Mouse (Mus musculus) forebrain, embryonic 12.5 days (tissue): ENCODE measurements at regions not wholly inside any gene's neighbourhood (a gene's known extent, or its start where the extent isn't known, plus 50 kb on each side); places are given as distances from the start of the nearest gene placed in this dataset.
A peak's percentile ranks its signal among the peaks of the same experiment; 100 is the strongest.

Source experiments
- ATAC-seq: fragments of 200-750 bp; cut with Nextera tagmentation; 2 replicates; pipeline ENCODE4 v1.8.0; 2017; ENCODE audit warnings: moderate TSS enrichment; ENCODE audit not compliant: low FRiP score
- H3K27ac ChIP-seq: fragments of 300-500 bp; sonication (generic); 2 replicates; pipeline ENCODE4 v1.5.1; 2016; ENCODE audit warnings: mild to moderate bottlenecking
- H3K27me3 ChIP-seq: fragments of 300-500 bp; sonication (generic); 2 replicates; pipeline ENCODE4 v1.6.1; 2016; ENCODE audit warnings: mild to moderate bottlenecking
- H3K36me3 ChIP-seq: fragments of 300-500 bp; sonication (generic); replicated peaks from 2 replicates; pipeline ENCODE4 v1.6.1; 2016; ENCODE audit warnings: mild to moderate bottlenecking
- H3K4me1 ChIP-seq: fragments of 300-500 bp; sonication (generic); 2 replicates; pipeline ENCODE4 v1.6.1; 2016
- H3K4me2 ChIP-seq: fragments of 300-500 bp; sonication (generic); 2 replicates; pipeline ENCODE4 v1.6.1; 2016; ENCODE audit warnings: mild to moderate bottlenecking, moderate library complexity
- H3K4me3 ChIP-seq: fragments of 300-500 bp; sonication (generic); replicated peaks from 2 replicates; pipeline ENCODE4 v1.5.1; 2016; ENCODE audit warnings: mild to moderate bottlenecking
- H3K9ac ChIP-seq: fragments of 300-500 bp; sonication (generic); 2 replicates; pipeline ENCODE4 v1.6.1; 2016; ENCODE audit warnings: mild to moderate bottlenecking
- H3K9me3 ChIP-seq: fragments of 300-500 bp; sonication (generic); 2 replicates; pipeline ENCODE4 v1.6.1; 2016
- WGBS: fragments of 180-500 bp; shearing (Covaris S2); methylation state at CpG from one replicate; pipeline ENCODE4 v1.1.7; 2016; 5-methylcytosine and 5-hydroxymethylcytosine counted together

DNA sequence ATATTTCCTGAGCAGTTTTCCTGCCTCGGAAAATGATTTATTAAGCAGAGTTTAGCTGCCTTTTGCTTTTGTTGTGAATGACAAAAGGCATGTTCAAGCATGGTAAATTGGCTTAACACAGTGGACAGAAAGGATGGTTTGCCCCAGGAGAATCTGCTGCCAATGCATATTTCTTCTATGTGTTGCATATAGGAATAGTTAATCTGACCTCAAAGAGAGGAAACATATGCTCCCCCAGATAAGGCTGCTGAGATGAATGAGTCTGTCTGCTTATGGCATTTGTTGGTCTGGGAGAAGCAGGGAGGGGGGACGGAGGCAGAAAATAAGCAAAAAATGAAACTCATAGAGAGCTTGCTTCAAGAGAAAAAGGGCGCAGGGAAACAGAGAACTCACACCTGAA lies 638.9 kb downstream of the Stpg2 start:
- Histone ChIP-seq H3K9ac (no peak overlapping the region), H3K4me3 (no peak overlapping the region), H3K27ac (no peak overlapping the region), H3K36me3 (no peaks in the 10 kb centered on the region), H3K4me1 (no peaks in the 10 kb centered on the region; the same call in 1 of the 2 replicates), H3K9me3 (no peaks in the 10 kb centered on the region), H3K4me2 (no peak overlapping the region), H3K27me3 (no peaks in the 10 kb centered on the region)
- WGBS, result 63% methylated on average over 3 of the region's 3 CpGs
- no peak for ATAC-seq

DNA sequence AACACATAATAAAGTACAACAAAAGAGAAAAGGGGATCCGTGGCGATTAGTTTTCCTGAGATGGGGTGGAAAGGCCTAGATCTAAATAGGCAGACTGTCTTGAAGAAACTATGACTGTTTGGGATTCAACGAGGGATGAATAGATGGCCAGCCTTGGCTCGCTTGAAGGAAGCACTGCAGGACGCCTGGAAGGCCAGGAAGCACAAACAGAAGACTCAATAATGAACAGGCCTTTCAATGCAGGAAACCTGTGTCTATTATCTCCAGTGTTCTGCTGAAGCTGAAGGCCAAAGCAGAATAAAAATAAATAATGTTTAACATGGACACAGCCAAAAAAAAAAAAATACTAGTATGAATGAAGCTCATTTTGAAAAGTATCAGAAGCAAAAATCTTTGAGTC lies 642.3 kb downstream of the Stpg2 start:
- Histone ChIP-seq H3K4me3 (no peak overlapping the region), H3K9ac (no peak overlapping the region), H3K9me3 (no peaks in the 10 kb centered on the region), H3K4me1 (no peaks in the 10 kb centered on the region; the same call in 1 of the 2 replicates), H3K27me3 (no peaks in the 10 kb centered on the region), H3K4me2 (no peak overlapping the region), H3K27ac (no peak overlapping the region), H3K36me3 (no peaks in the 10 kb centered on the region)
- WGBS, result 26% methylated on average over 5 of the region's 5 CpGs
- no peak for ATAC-seq

DNA sequence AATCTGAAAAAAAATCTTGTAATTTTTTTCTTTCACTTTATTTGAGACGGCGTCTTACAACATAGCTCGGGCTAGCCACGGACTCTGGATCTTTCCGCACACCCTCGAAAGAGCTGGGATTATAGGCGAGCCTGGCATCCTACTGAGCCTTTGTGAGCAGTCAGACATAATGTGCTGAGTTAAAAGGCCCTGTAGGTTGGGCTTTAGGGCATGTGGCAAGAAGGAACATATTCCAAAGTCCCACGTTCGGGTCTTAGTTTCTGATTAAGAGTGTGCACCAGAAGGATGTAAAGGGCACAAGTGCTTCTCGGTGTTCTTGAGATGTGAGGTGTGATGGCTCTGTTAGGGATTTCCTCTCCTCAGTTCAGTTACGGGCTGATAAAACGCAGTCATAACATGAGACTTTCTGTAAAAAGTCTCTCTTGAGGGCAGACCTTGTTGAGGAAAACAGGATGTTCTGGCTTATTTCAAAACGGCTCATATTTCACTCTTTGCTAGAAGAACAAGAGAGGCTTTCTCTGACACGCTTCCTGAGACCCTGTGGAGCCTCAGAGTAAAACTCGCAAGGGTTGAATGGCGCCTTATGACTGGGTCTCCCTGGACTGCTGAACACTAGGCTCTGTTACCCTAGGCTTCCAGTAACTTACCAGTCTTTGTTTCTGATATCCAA lies 654.6 kb downstream of the Stpg2 start:
- no peak overlapping the region for H3K9ac ChIP-seq
- 49% methylated on average over 16 of the region's 16 CpGs for WGBS
- H3K9me3 ChIP-seq, result no peaks in the 10 kb centered on the region
- H3K4me2 ChIP-seq, result 0 out of 2 replicates have a peak overlapping the region, but pooled peaks have one; percentile 24
- H3K4me3 ChIP-seq, result no peak overlapping the region
- H3K4me1 ChIP-seq, result peaks cover 21% of the 10 kb centered on the region
- H3K36me3 ChIP-seq, result no peaks in the 10 kb centered on the region
- H3K27me3 ChIP-seq, result 0 out of 2 replicates have a peak, but pooled peaks cover 2% of the 10 kb centered on the region
- peak overlapping the region; percentile 48; the same call in 1 of the 2 replicates for H3K27ac ChIP-seq
- ATAC-seq, result peak; percentile 25; the same call in 1 of the 2 replicates

DNA sequence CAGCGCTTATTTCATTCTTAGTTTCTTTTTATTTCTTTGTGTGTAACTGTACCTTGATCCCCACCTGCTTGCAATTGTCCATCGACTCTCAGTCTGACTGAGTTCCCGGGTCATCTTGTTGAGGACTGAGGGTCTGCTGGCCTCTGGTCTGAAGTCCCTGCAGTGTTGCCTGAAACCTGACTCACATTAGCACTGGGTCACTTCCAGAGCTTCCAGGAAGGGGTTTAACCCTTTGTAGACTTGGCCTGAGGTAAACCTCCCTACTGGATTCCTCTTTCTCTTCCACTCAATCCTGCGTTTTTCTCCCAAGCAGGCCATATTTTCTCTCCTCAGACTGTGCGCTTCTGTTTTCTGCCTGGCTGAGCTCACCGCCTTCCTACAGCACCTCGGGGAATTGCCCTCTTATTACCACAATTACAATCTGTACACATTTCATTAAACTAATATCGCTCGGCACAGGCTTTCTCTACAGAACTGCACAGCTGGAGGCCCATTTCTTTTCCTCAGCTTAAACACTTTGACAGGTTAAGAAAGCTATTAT lies 655.4 kb downstream of the Stpg2 start:
- Histone ChIP-seq H3K27me3 (0 out of 2 replicates have a peak, but pooled peaks cover 2% of the 10 kb centered on the region), H3K9ac (no peak overlapping the region), H3K27ac (peak overlapping the region; percentile 59), H3K4me2 (peak overlapping the region; percentile 24), H3K36me3 (no peaks in the 10 kb centered on the region), H3K4me1 (peaks cover 21% of the 10 kb centered on the region), H3K4me3 (no peak overlapping the region), H3K9me3 (no peaks in the 10 kb centered on the region)
- 19% methylated on average over 9 of the region's 9 CpGs for WGBS
- peak; percentile 87 for ATAC-seq

DNA sequence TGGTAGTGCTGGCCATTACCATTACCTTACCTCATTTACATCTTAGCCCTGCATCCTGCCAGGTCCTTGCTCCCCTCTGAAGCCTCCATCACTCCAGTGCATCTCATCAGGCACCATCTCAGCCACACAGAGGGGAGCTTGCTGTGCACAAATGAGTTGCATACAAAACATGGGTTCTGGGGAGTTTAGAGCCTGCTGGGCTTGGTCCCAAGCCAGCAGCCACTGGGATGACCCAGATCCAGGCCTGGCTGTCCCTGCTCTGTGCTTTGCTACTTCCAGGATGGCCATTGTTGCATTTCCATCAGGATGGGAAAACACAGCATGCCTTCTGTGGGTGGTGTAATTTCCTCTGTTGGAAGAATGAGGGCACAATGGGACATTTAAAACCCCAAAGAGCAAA lies 660.8 kb downstream of the Stpg2 start:
- no peak overlapping the region for H3K4me3 ChIP-seq
- H3K9ac ChIP-seq, result no peak overlapping the region
- peak; percentile 47; the same call in 1 of the 2 replicates for ATAC-seq
- no peak overlapping the region for H3K4me2 ChIP-seq
- peaks cover 10% of the 10 kb centered on the region; the same call in 1 of the 2 replicates for H3K4me1 ChIP-seq
- no peak overlapping the region for H3K27ac ChIP-seq
- H3K36me3 ChIP-seq, result no peaks in the 10 kb centered on the region
- no peaks in the 10 kb centered on the region for H3K27me3 ChIP-seq
- no peaks in the 10 kb centered on the region for H3K9me3 ChIP-seq

DNA sequence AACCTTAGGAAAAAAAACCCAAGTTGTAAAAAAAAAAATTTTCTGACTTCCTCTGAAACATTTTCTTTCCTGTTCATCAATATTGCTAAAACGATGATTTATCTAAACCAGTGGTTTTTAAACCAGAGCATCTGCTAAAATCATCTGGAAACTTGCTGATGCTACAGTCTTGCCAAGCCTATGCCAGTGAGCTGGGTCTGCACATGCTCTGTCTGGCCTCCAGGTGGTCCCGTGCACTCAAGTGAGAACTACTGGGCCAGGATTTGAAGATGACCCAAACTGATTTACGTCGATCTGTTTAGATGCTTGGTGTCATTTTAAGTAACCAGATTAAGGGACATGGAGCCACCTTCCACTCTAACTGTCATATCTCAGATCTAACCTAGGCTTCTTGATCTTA lies 661.5 kb downstream of the Stpg2 start:
- peaks cover 5% of the 10 kb centered on the region; the same call in 1 of the 2 replicates for H3K4me1 ChIP-seq
- no peaks in the 10 kb centered on the region for H3K27me3 ChIP-seq
- no peak overlapping the region for H3K27ac ChIP-seq
- no peak overlapping the region for H3K9ac ChIP-seq
- peak; percentile 54; the same call in 1 of the 2 replicates for ATAC-seq
- H3K9me3 ChIP-seq, result no peaks in the 10 kb centered on the region
- 84% methylated on average over 4 of the region's 4 CpGs for WGBS
- no peak overlapping the region for H3K4me3 ChIP-seq
- H3K4me2 ChIP-seq, result no peak overlapping the region
- no peaks in the 10 kb centered on the region for H3K36me3 ChIP-seq

DNA sequence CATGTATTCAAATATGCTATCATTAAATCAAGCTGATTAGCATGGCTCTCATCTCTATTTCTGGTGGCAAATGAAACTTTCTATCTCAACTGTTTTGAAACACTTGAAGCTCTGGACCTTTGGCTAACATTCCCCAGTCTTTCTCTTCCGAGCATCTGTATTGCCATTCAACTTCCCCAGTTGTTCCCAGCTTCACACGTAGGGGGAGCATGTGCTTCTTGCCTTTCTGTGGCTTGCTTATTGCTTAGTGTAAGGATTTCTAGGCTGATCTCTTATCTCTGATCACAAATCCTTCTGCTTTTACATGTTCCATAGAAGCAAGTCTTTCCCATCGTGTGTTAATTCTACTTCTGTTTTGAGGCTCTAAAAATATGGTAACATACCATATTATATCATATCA lies 662.0 kb downstream of the Stpg2 start:
- WGBS, result 75% methylated on average over 3 of the region's 3 CpGs
- H3K9me3 ChIP-seq, result no peaks in the 10 kb centered on the region

DNA sequence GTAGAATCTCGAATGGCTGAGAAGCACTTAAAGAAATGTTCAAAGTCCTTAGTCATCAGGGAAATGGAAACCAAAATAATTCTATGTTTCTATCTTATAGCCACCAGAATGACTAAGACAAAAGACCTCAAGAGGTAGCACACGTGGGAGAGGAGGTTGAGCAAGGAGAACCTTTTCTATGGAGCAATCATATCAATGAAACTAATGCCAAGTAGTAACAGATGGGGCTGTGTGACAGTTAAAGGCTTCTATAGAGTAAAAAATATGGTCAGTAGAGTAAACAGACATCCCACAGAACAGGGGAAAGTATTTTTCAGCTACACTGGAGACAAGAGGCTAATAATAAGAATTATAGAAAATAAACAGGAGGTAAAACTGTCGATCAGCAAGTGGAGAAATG lies 664.3 kb downstream of the Stpg2 start:
- H3K4me1 ChIP-seq, result peaks cover 5% of the 10 kb centered on the region; the same call in 1 of the 2 replicates
- no peak overlapping the region for H3K27ac ChIP-seq
- no peak for ATAC-seq
- WGBS, result 85% methylated on average over 3 of the region's 3 CpGs
- H3K4me2 ChIP-seq, result no peak overlapping the region
- no peaks in the 10 kb centered on the region for H3K9me3 ChIP-seq
- H3K36me3 ChIP-seq, result no peaks in the 10 kb centered on the region
- H3K9ac ChIP-seq, result no peak overlapping the region
- no peaks in the 10 kb centered on the region for H3K27me3 ChIP-seq
- no peak overlapping the region for H3K4me3 ChIP-seq

More for the DNA sequence above, 662.0 kb downstream of the Stpg2 start:
- Histone ChIP-seq H3K4me1 (peaks cover 5% of the 10 kb centered on the region; the same call in 1 of the 2 replicates), H3K27me3 (no peaks in the 10 kb centered on the region), H3K4me2 (no peak overlapping the region), H3K27ac (no peak overlapping the region), H3K4me3 (no peak overlapping the region), H3K36me3 (no peaks in the 10 kb centered on the region), H3K9ac (no peak overlapping the region)
- no peak for ATAC-seq

DNA sequence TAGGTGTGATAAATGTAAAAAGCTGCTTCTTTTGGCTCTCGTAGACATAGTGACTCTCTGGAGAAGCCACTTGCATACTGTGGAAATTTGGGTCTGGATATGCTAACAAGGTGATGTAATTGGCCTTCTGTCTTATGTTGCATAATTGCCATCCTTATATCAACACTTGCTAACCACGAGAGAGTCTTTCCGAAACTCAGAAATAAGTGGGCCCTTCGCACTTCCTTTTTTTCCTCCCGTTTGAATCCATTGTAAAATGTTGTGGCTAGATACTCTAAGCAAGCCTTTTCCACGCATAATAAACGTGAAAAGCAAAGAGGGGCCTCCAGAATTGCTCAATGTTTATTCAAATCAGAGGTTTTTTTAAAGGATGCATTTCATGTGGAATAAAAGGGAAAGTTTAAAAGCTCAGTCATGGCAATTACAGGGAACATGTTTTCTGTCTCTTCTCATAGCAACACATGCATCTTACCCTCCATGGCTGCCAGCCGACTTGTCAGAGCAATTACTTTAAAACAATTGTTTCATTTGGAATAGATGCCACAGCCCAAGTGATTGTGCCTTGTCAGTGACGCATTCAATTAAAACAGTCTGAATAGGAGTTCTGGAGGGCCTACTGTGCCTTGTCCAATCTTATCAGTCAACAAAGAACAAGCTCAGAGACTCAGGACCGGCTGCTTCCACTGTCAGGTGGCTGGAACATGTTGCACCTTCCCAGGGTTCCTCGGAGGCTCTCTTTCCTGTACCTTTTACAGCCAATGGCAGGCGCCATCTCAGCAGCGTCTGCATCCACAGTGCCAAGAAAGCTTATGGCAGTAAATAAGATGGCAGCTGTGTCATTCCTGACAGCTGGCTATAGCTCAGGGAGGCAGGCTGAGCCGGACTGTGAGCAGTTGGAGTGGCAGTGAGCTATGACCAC lies 680.7 kb downstream of the Stpg2 start:
- Histone ChIP-seq H3K9me3 (no peaks in the 10 kb centered on the region), H3K4me2 (peak overlapping the region; percentile 25; the same call in 1 of the 2 replicates), H3K9ac (no peak overlapping the region), H3K36me3 (no peaks in the 10 kb centered on the region), H3K4me1 (peaks cover 11% of the 10 kb centered on the region), H3K27ac (peak overlapping the region; percentile 44; the same call in 1 of the 2 replicates), H3K27me3 (no peaks in the 10 kb centered on the region), H3K4me3 (no peak overlapping the region)
- ATAC-seq, result peak; percentile 89
- WGBS, result 22% methylated on average over 14 of the region's 14 CpGs

DNA sequence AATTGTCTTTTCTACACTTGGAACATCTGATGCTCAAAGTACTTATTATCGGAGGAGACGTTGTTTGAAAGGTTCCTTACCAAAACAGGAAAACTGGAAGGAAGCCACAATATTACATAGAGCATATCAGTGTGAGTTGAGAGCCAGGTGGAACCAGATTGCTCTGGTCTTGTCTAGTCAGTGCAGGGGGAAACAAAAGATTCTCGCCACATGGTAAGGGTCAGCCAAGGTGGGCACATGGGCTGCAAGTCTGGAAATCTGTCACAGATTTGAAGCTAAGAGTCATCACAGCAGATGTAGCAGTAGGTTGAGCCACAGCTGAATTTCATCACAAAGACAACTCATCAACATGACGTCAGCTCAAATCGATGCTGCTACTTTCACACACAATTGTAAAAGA lies 681.8 kb downstream of the Stpg2 start:
- Histone ChIP-seq H3K9ac (no peak overlapping the region), H3K36me3 (no peaks in the 10 kb centered on the region), H3K9me3 (no peaks in the 10 kb centered on the region), H3K27me3 (no peaks in the 10 kb centered on the region), H3K4me2 (no peak overlapping the region), H3K4me1 (peaks cover 11% of the 10 kb centered on the region), H3K4me3 (no peak overlapping the region), H3K27ac (no peak overlapping the region)
- WGBS, result 86% methylated on average over 5 of the region's 5 CpGs
- ATAC-seq, result peak; percentile 33; the same call in 1 of the 2 replicates

DNA sequence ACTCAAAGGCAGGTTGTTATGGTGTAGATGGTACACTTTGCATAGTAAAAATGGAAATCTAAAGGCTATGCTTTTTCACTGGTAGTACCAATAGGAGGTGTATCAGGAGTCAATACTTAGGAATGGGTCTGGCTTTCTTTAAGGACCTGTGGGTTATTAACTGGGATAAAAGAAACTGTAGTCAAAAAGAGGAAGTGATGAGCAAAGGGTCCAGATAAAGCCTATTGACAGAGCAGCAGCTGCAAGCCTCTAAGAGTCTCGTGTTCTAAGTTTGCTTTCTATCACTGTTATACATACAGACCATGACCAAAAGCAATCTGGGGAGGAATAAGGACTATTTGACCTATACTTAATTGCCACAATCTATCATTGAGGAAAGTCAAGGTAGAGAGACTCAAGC lies 683.0 kb downstream of the Stpg2 start:
- Histone ChIP-seq H3K4me2 (no peak overlapping the region), H3K27me3 (no peaks in the 10 kb centered on the region), H3K27ac (no peak overlapping the region), H3K4me3 (no peak overlapping the region), H3K4me1 (peaks cover 11% of the 10 kb centered on the region), H3K36me3 (no peaks in the 10 kb centered on the region), H3K9me3 (no peaks in the 10 kb centered on the region), H3K9ac (no peak overlapping the region)
- no peak for ATAC-seq
- WGBS, result 91% methylated on average over 1 of the region's 1 CpGs

DNA sequence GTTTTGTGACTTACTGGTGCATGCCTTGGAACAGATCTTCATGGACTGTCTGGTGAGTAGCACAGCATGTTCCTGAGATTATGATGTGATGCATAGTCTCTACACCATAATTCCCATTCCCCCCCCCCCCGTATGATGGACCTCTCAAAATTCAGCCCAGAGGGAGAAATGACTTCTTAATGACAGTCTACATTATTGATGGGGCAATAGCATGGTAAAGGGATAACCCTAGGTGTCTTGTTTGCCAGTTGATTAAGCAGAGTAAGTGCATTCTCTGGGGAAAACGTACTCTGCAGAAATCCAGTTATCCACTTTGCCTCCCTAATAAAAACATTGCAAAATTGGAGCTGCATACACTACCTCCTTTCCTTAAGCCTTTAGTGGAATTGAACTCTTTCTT lies 684.7 kb downstream of the Stpg2 start:
- 87% methylated on average over 2 of the region's 2 CpGs for WGBS
- Histone ChIP-seq H3K4me3 (no peak overlapping the region), H3K27ac (no peak overlapping the region), H3K4me1 (peaks cover 11% of the 10 kb centered on the region), H3K27me3 (no peaks in the 10 kb centered on the region), H3K4me2 (no peak overlapping the region), H3K9me3 (no peaks in the 10 kb centered on the region), H3K9ac (no peak overlapping the region), H3K36me3 (no peaks in the 10 kb centered on the region)
- ATAC-seq, result no peak
